Mouse (Mus musculus): ENCODE data around the gene Dpep2nb.

Dpep2nb gene

DNA sequence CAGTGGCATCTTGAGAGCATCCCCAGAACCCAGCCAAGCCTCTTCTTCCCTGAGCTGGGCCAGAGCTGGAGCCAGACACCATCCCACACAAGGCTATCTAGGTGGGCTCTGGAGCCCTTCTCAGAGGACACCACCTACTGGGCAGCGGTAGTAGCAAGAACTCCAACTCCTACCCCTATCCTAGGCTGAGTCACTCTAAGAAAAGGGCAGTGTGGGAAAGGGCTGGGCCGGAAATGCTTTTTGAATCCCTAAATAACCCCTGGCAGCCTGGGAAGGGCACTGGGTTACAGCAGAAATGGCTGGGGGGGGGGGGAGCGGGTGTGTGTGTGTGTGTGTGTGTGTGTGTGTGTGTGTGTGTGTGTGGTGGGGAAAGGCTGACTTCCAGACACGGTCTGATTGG is 48.0 kb downstream of the Dpep2nb start:
- no peak for DNase-seq

DNA sequence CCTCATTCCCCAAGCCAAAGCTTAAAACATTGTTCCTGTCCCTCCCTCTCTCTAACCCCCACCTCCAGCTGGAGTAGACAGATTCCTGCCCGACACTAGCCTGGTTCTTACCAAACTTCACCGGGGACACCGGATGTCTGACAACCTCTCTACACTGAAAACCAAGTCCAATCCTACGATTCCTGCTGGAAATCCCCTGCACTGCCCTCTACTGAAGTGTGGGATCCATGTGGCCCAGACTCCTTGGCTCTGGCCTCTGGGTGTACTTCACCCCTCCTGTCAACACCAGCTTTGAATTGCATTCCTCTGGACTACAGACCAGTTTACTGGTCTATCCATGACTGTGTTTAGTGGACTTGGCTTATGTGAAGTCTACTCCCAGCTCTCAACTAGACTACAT is 49.2 kb downstream of the Dpep2nb start:
- DNase-seq = no peak

DNA sequence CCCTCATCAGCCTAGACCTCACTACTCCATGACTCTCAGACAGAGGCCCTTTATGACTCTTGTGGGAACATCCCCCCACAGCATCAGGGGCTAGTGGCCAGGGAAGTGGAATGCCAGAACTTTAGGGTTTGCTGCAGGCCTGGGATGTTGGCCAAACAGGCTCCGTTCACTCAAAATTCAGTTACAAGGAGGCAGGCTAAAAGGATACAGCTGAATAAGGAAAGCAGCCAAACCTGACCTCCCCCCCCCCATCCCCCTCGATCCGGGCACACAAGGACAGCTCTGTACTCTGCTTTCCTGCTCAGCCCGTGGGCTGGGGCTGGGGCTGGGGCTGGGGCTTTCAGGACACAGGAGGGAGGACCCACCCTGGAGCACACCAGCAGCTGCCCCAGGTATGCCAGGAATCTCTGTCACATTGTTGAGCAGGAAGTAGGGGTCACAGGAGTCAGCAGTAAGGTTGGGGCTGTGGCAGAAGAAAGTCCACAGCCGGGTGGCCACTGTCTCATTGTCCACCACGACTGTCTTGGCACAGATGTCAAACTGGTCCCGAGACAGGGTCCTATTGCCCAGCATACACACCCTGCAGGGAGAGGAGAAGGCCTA is 54.6 kb downstream of the Dpep2nb start:
- no peak for DNase-seq

- DNase-seq = no peak
Observed at GRCm38 (mm10) chr8:105949350-105949749, 56.4 kb downstream of the Dpep2nb start.

All from thymus, postnatal 4 days (tissue).